Mouse (Mus musculus) bone marrow macrophage, adult 2 months (primary cell): ENCODE results near the gene Acaa1a.

Experiments used
- CTCF ChIP-seq: IDR thresholded peaks from 2 replicates; pipeline ENCODE4 v1.5.1; 2012; ENCODE audit warnings: low read depth, mild to moderate bottlenecking, low read length, moderate library complexity
- POLR2A ChIP-seq: IDR thresholded peaks from 2 replicates; pipeline ENCODE4 v1.6.1; 2012; ENCODE audit warnings: mild to moderate bottlenecking, low read depth, low read length, borderline replicate concordance

- TF ChIP-seq POLR2A, result no peak
- no peak for TF ChIP-seq CTCF
Measured at GRCm38 (mm10) chr9:119382603-119383002, 43.1 kb downstream of the Acaa1a start.
